In the genomic region with DNA sequence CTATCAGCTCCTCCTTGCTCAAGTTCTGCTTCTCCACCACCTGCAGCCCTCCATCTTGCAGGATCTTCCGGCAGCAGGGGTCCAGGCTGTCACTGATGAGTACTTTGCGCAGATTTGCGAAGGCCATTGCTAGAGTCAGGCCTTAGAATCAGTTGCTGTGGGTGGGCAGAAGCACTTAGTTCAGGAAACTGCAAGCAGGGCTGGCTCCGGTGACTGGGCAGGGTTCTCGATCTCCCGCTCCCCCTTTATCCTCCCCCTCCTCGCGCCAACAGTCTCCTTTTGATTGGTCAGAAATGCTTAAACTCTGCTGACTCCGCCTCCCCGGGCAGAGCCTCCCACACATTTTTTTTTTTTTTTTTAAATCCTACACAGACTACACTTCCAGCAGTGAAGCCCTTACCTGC, we compare ENCODE assay signal across 8 mouse cellular contexts. TPM values are rescaled to one million over a fixed set of nuclear protein-coding genes. Genes with fewer than 3 reads are reported as not detected.
DNase-seq lines count a peak whose midpoint lies in the region; ATAC-seq and TF ChIP-seq lines count a peak whose summit lies in the region.
"Not testable (repeated sequence)": the region's sequence is repeated elsewhere in the genome, so short reads cannot be mapped to it uniquely, and the experiment has no call there.

A gene (minus strand): TSS at position 285 of the 404 bp plus-strand sequence.

- H3K36me3 ChIP-seq in hindbrain, postnatal 0 days (ENCODE audit: insufficient read depth, low read length): not testable (repeated sequence)

- intact Hi-C loops in gastrocnemius, postnatal 14 days (cut with DNase I; ENCODE audit: low total_unique reads): not testable (repeated sequence)

- H3K4me1 ChIP-seq in cortical plate, adult 2 months (ENCODE audit: control insufficient read depth, insufficient read depth, low read length): not testable (repeated sequence)
- H3K4me1 ChIP-seq in hindbrain, postnatal 0 days (ENCODE audit: insufficient read depth, low read length): peaks cover 16% of the 10 kb centered on the region

- 1% methylated on average over 9 of the region's 10 CpGs for WGBS in hindbrain, postnatal 0 days

- H3K27me3 ChIP-seq in hindbrain, postnatal 0 days (ENCODE audit: insufficient read depth, low read length): not testable (repeated sequence)

- H3K27ac ChIP-seq in cortical plate, adult 2 months (ENCODE audit: insufficient read depth, low read length): not testable (repeated sequence)
- peak within 1 kb of the TSS; percentile 70 for H3K27ac ChIP-seq in hindbrain, postnatal 0 days

- H3K4me2 ChIP-seq in hindbrain, postnatal 0 days (ENCODE audit: low read depth, low read length): peak within 1 kb of the TSS; percentile 98

- 0 out of 2 replicates have a peak, but pooled peaks have one; percentile 9 for TF ChIP-seq POLR2A in cortical plate, adult 2 months (IDR thresholded peaks at IDR 0.05; ENCODE audit: extremely low read depth, insufficient read depth, low read length)

- TF ChIP-seq CTCF in cortical plate, adult 2 months (IDR thresholded peaks at IDR 0.05; ENCODE audit: extremely low read depth, insufficient read depth, low read length); hindbrain, postnatal 0 days (IDR thresholded peaks at IDR 0.05; ENCODE audit: low read depth): not testable (repeated sequence)

- H3K4me3 ChIP-seq in cortical plate, adult 2 months (ENCODE audit: insufficient read depth, low read length): peak within 1 kb of the TSS; percentile 39
- H3K4me3 ChIP-seq in hindbrain, postnatal 0 days (ENCODE audit: low read length): peak within 1 kb of the TSS; percentile 61

- H3K9ac ChIP-seq in hindbrain, postnatal 0 days (replicated peaks; ENCODE audit: low read length): peak within 1 kb of the TSS; percentile 65

- not testable (repeated sequence) for H3K9me3 ChIP-seq in hindbrain, postnatal 0 days (ENCODE audit: low read length)

- peak; percentile 89 for DNase-seq in ZHBTc4 (ENCODE audit: low read depth, low spot score)
- peak; percentile 64 for DNase-seq in gastrocnemius, postnatal 14 days
- peak; percentile 84 for DNase-seq in hindbrain, postnatal 0 days (ENCODE audit: low spot score)
- peak; percentile 25 to 28 for DNase-seq in left cerebral cortex, adult 18-20 months (ENCODE audit: low spot score in 2 of 2)
- peak; percentile 80 for DNase-seq in lung, postnatal 36 days
- DNase-seq in right cerebral cortex, adult 18-20 months: peak; percentile 57
- DNase-seq in urinary bladder, adult 2 months (ENCODE audit: low spot score): not testable (repeated sequence)

- peak; percentile 67 for ATAC-seq in hindbrain, postnatal 0 days

RNA-seq across cellular contexts. Expression of the gene that starts here (rescaled TPM):
- polyA plus RNA-seq in cortical plate, adult 2 months (2012; rRNA removed): 136 and 141 TPM in 2 replicates
- total RNA-seq in gastrocnemius, postnatal 14 days (2021): 1 to 10 TPM; 5.7 to 7.0 TPM
- total RNA-seq in hindbrain, postnatal 0 days (2014; rRNA removed): 348 and 370 TPM in 2 replicates
- 261 and 279 TPM in 2 replicates for polyA plus RNA-seq in hindbrain, postnatal 0 days (2015; fragmentation: Nextera tagmentation; extraction: Ambion mirVana)
- total RNA-seq in left cerebral cortex, adult 18-20 months (2021): 10 to 100 TPM; 48.5 to 56.6 TPM
- polyA plus RNA-seq in urinary bladder, adult 2 months (2012; rRNA removed): 14.2 and 15.8 TPM in 2 replicates

Comparison
In these comparisons a context has a peak if more than half of its experiments do, and no peak if none do; other contexts are left out.
1. RNA of the gene that starts here (total RNA-seq): 348 to 370 TPM in hindbrain, postnatal 0 days and 48.5 to 56.6 TPM in left cerebral cortex, adult 18-20 months; 5.7 to 7.0 TPM in gastrocnemius, postnatal 14 days; every median in the first group is over 4 times any median in the second.